Mouse (Mus musculus) midbrain, embryonic 16.5 days (tissue): ENCODE results near the gene Wnt7b. TPM values are rescaled to one million over a fixed set of nuclear protein-coding genes. Genes with fewer than 3 reads are reported as not detected.

Source experiments
- ATAC-seq: fragments of 200-750 bp; cut with Nextera tagmentation; 2 replicates; pipeline ENCODE4 v1.8.0; 2017; ENCODE audit warnings: moderate TSS enrichment
- H3K27ac ChIP-seq: fragments of 300-500 bp; sonication (generic); 2 replicates; pipeline ENCODE4 v1.5.1; 2014; ENCODE audit warnings: mild to moderate bottlenecking, low read length, mixed read lengths
- H3K27me3 ChIP-seq: fragments of 300-500 bp; sonication (generic); 2 replicates; pipeline ENCODE4 v1.6.1; 2014; ENCODE audit warnings: low read depth, low read length, mixed read lengths; ENCODE audit not compliant: control insufficient read depth, insufficient read depth
- H3K36me3 ChIP-seq: fragments of 300-500 bp; sonication (generic); 2 replicates; pipeline ENCODE4 v1.6.1; 2014; ENCODE audit warnings: mild to moderate bottlenecking, low read length, moderate library complexity, mixed read lengths; ENCODE audit not compliant: control insufficient read depth, insufficient read depth
- H3K4me1 ChIP-seq: fragments of 300-500 bp; sonication (generic); 2 replicates; pipeline ENCODE4 v1.6.1; 2014; ENCODE audit warnings: mild to moderate bottlenecking, low read length, mixed read lengths; ENCODE audit not compliant: control insufficient read depth, insufficient read depth
- H3K4me2 ChIP-seq: fragments of 300-500 bp; sonication (generic); 2 replicates; pipeline ENCODE4 v1.6.1; 2014; ENCODE audit warnings: mild to moderate bottlenecking, low read length, mixed read lengths
- H3K4me3 ChIP-seq: fragments of 300-500 bp; sonication (generic); 2 replicates; pipeline ENCODE4 v1.5.1; 2014; ENCODE audit warnings: low read depth, mild to moderate bottlenecking, low read length, moderate library complexity, mixed read lengths
- H3K9ac ChIP-seq: fragments of 300-500 bp; sonication (generic); 2 replicates; pipeline ENCODE4 v1.6.1; 2014; ENCODE audit warnings: low read depth, low read length, mixed read lengths
- H3K9me3 ChIP-seq: fragments of 300-500 bp; sonication (generic); replicated peaks from 2 replicates; pipeline ENCODE4 v1.6.1; 2014; ENCODE audit warnings: mild to moderate bottlenecking, low read length, mixed read lengths; ENCODE audit not compliant: control insufficient read depth, poor library complexity, severe bottlenecking
- WGBS: fragments of 180-500 bp; shearing (Covaris S2); extraction: QIAGEN DNeasy Blood & Tissue Kit; methylation state at CpG from one replicate; pipeline ENCODE4 v1.1.7; 2014; 5-methylcytosine and 5-hydroxymethylcytosine counted together
- polyA plus RNA-seq: library from polyadenylated mRNA; unstranded; fragments of >200 nt; fragmentation: Nextera tagmentation; extraction: Ambion mirVana; gene quantifications from 2 replicates; pipeline ENCODE4 v1.2.1, GENCODE M21; 2015

Wnt7b gene
- polyA plus RNA-seq, 1 experiment from 2014 or later = 25.3 TPM

GRCm38 (mm10) chr15:85488900-85489299 is 93.4 kb downstream of the Wnt7b start:
- Histone ChIP-seq H3K27ac (no peak overlapping the region), H3K27me3 (no peaks in the 10 kb centered on the region), H3K9me3 (peaks cover 4% of the 10 kb centered on the region), H3K36me3 (no peaks in the 10 kb centered on the region), H3K4me3 (no peak overlapping the region), H3K9ac (no peak overlapping the region), H3K4me1 (peaks cover 7% of the 10 kb centered on the region), H3K4me2 (no peak overlapping the region)
- WGBS = 75% methylated on average over 10 of the region's 10 CpGs
- ATAC-seq = no peak

Other genes starting within 250 kb of the Wnt7b start
- gene Atxn10, start 246.2 kb downstream of the Wnt7b start, polyA plus RNA-seq = 538 and 548 TPM in 2 replicates
- gene 7530416G11Rik, start 79.2 kb downstream of the Wnt7b start, polyA plus RNA-seq = not detected in 2 replicates
- 1.5 and 1.9 TPM in 2 replicates for gene Ppara, start 152.5 kb upstream of the Wnt7b start, polyA plus RNA-seq
- 18.9 and 26.3 TPM in 2 replicates for gene Cdpf1, start 229.2 kb upstream of the Wnt7b start, polyA plus RNA-seq
- gene Pkdrej, start 239.3 kb upstream of the Wnt7b start, polyA plus RNA-seq = 0.05 TPM in 1 of 2 replicates, not detected in the other
- gene Ttc38, start 249.8 kb upstream of the Wnt7b start, polyA plus RNA-seq = 2.9 and 4.0 TPM in 2 replicates